Mouse (Mus musculus) fibroblast of lung, adult 2 months (primary cell): Measurements from ENCODE around the gene Atp5mpl.

Experiments used
- DNase-seq: peaks from one replicate; pipeline ENCODE4 v3.0.0-alpha.2; 2011; ENCODE audit warnings: low read depth

Gene Atp5mpl

GRCm38 (mm10) chr12:111911796-111912195 lies 55.0 kb downstream of the Atp5mpl start:
- no peak for DNase-seq
